Mouse (Mus musculus): ENCODE data around the gene Castor2. TPM values are rescaled to one million over a fixed set of nuclear protein-coding genes. Genes with fewer than 3 reads are reported as not detected.

The Castor2 gene
- polyA plus RNA-seq, 1 experiment from 2014 or later = 5.1 TPM

DNA sequence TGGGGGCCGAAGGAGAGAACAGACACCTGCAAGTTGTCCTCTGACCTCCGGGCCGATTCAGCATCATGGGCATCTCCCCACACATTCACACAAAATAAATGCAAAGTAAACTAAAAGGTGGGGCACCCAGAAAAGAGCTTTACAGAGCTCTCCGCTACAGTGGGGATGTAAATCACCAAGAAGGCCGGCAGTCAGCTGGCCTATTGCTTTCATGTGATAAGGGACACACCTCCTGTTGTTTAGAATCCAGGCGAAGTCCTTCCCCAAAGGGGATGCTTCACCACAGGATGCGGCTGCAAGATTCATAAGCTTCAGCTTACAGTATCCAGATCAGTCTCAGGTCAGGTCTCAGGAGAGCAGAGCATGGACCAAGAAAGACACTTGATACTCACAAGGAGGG is 79.0 kb downstream of the Castor2 start:
- WGBS = 68% methylated on average over 7 of the region's 7 CpGs
- H3K4me1 ChIP-seq = peaks cover 26% of the 10 kb centered on the region
- H3K27ac ChIP-seq = no peak overlapping the region
- DNase-seq (ENCODE audit: low spot score) = no peak
- no peaks in the 10 kb centered on the region for H3K9me3 ChIP-seq
- H3K27me3 ChIP-seq (ENCODE audit: insufficient read depth, poor library complexity, severe bottlenecking) = 0 out of 2 replicates have a peak, but pooled peaks cover 5% of the 10 kb centered on the region
- H3K4me3 ChIP-seq = no peak overlapping the region
- peaks cover 6% of the 10 kb centered on the region for H3K36me3 ChIP-seq

DNA sequence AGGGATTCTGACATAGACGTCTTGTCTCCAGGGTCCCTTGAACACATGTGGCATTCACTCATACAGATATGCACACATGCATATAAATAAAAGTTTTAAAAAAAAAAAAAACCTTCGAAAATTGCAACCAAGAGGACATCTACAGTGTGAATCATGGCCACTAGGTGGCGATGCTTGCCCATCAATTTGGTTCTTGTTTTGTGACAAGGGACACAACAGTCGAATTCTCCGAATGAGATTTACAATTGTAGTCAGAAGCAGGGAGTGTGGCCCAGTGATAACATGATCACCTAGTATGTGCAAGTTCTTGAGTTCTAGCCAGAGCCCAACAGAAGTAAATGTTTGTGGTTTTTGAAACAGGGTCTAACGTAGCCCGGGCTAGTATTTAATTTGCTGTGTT is 80.4 kb downstream of the Castor2 start:
- WGBS = 31% methylated on average over 7 of the region's 7 CpGs

DNA sequence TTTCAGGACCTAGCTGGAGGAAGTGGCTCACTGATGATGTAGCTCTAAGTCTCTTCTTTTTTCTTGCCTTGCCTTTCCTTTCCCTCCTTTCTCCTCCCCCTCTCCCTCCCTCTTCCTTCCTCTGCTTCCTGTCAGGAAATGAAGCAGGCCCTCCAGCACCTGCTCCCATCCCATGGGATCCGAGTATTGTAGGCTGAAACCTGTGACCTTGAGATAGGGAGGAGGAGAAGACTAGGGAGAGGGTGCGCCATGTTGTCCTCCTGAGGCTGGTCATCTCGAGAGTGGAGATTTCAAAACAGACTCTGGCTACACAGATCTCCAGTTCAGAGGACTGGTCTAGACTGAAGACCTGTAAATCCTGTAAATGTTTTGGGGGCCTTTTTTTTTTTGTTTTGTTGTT is 82.7 kb downstream of the Castor2 start:
- H3K4me1 ChIP-seq = peaks cover 17% of the 10 kb centered on the region; the same call in 1 of the 2 replicates
- H3K27me3 ChIP-seq (ENCODE audit: insufficient read depth, poor library complexity, severe bottlenecking) = 0 out of 2 replicates have a peak, but pooled peaks cover 5% of the 10 kb centered on the region
- no peak overlapping the region for H3K27ac ChIP-seq
- no peaks in the 10 kb centered on the region for H3K36me3 ChIP-seq
- H3K4me3 ChIP-seq = no peak overlapping the region
- no peaks in the 10 kb centered on the region for H3K9me3 ChIP-seq
- 53% methylated on average over 3 of the region's 3 CpGs for WGBS
- no peak for DNase-seq (ENCODE audit: low spot score)

More for the DNA sequence above, 80.4 kb downstream of the Castor2 start:
- H3K4me1 ChIP-seq = peaks cover 30% of the 10 kb centered on the region
- DNase-seq (ENCODE audit: low spot score) = peak; percentile 85
- no peak overlapping the region for H3K27ac ChIP-seq
- 0 out of 2 replicates have a peak, but pooled peaks cover 5% of the 10 kb centered on the region for H3K27me3 ChIP-seq (ENCODE audit: insufficient read depth, poor library complexity, severe bottlenecking)
- no peaks in the 10 kb centered on the region for H3K36me3 ChIP-seq
- no peaks in the 10 kb centered on the region for H3K9me3 ChIP-seq
- no peak overlapping the region for H3K4me3 ChIP-seq

DNA sequence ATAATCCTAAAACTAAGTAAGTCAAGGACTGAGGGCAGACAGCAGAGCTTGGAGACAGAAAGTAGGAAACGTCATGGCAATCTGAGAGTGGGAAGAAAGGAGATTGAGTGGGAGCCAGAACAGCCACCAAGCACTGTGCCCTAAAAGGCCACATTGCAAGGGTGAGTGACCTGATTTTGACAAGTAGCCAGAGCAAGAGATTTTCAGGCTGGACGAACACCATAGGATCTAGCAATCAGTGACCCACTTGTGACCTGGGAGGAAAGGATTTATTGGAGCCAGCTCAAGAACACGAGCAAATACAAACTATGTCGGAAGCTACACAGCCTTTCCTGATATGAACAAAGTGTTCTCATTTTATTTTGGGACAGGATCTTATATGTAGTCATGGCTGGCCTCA is 83.2 kb downstream of the Castor2 start:
- WGBS = 74% methylated on average over 4 of the region's 4 CpGs
- Histone ChIP-seq H3K9me3 (no peaks in the 10 kb centered on the region), H3K36me3 (no peaks in the 10 kb centered on the region), H3K4me1 (peaks cover 17% of the 10 kb centered on the region; the same call in 1 of the 2 replicates), H3K4me3 (peak overlapping the region; percentile 90), H3K27ac (peak overlapping the region; percentile 99; the same call in 1 of the 2 replicates), H3K27me3 (ENCODE audit: insufficient read depth, poor library complexity, severe bottlenecking) (0 out of 2 replicates have a peak, but pooled peaks cover 5% of the 10 kb centered on the region)
- DNase-seq (ENCODE audit: low spot score) = no peak

DNA sequence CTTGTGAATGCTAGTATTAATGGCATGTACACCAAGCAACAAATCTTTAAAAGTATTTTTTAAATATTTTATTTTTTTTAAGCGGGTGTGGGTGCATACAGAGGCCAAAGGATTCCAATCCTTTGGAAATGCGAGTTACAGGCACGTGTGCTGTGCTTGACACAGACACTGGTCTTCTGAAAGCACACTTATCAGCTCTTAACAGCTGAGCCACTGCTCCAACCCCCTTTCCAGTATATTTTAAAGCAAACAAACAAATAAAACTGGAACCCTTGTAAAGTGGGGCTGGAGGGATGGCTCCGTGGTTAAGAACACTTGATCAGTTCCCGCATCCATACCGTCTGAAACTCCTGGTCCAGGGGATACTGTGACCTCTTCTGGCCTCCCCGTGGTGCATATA is 83.7 kb downstream of the Castor2 start:
- no peaks in the 10 kb centered on the region for H3K36me3 ChIP-seq
- H3K27ac ChIP-seq = peak overlapping the region; percentile 99
- 51% methylated on average over 7 of the region's 7 CpGs for WGBS
- H3K4me3 ChIP-seq = peak overlapping the region; percentile 90
- DNase-seq (ENCODE audit: low spot score) = no peak
- H3K27me3 ChIP-seq (ENCODE audit: insufficient read depth, poor library complexity, severe bottlenecking) = 0 out of 2 replicates have a peak, but pooled peaks cover 1% of the 10 kb centered on the region
- H3K9me3 ChIP-seq = no peaks in the 10 kb centered on the region
- H3K4me1 ChIP-seq = peaks cover 17% of the 10 kb centered on the region; the same call in 1 of the 2 replicates

DNA sequence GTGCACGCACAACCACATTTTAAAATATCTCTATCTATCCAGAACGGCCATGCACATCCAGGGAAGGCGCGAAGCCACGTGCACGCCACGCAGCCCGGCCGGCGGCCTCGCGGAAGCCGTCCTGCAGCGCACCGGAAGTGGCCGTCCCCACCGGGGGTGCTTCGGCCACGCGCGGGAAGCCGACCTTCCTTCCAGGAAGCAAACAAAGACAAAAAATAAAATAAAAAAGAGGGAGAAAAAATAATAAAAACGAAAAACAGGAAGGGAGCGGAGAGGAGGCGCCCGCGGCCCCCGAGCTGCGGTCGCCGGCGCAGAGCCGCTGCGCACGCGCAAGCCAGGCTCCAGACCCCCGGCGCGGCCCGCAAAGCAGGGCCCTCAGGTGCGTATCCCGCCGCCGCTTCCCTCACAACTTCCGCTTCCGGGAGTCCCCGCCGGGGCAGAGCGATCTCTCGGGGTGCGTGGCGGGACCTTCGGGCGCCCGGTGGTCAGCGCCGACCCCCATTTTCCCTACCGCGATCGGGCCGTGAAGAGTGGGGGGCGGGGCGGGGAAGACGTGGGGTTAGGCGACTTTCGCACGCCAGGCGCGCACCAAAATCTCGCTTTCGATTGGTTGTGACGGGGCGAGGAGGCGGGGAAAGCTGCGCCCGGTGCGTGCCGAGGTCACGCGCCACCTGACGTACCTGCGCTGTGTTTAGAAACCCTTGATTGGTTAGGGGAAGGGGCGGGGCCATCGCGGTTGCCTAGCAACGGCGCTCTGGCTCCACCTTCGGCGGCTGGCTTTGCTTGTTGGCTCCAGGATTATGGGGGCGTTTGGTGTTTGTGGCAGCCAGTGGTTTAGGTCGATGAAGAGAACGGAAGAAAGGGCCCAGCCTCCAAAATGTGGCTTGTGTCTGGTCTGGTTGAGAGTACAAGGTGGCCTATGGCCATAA is 84.6 kb downstream of the Castor2 start, which contains the start of gene Gtf2ird2:
Gene Gtf2ird2 (plus strand): TSS at position 140 of the 929 bp plus-strand sequence.
- under 1% methylated on average over 92 of the region's 92 CpGs for WGBS
- peak within 1 kb of the TSS; percentile 90 for H3K4me3 ChIP-seq
- peak; percentile 99 for DNase-seq (ENCODE audit: low spot score)
- H3K9me3 ChIP-seq = no peaks in the 10 kb centered on the region
- H3K4me1 ChIP-seq = peaks cover 17% of the 10 kb centered on the region; the same call in 1 of the 2 replicates
- H3K27ac ChIP-seq = peak within 1 kb of the TSS; percentile 99
- H3K27me3 ChIP-seq (ENCODE audit: insufficient read depth, poor library complexity, severe bottlenecking) = no peaks in the 10 kb centered on the region
- no peaks in the 10 kb centered on the region for H3K36me3 ChIP-seq

DNA sequence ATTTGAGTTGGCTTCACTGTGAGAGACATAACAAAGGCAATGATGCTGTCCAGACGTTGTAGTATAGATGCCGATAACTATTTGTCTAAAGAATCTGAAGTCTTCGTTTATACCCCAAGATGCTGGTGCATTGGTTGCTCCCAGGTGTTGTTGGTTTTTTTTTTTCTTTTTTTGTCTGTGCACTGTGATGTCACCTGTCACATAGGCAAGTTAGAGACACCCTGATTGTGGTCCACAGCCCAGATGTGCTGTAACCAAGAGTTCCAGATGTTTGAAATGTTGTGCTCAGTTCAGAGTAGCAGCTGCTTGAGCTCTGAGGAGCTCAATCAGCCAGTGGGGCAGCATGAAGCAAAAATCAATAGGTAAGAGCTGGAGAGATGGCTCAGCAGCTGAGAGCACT is 86.5 kb downstream of the Castor2 start:
- Histone ChIP-seq H3K9me3 (no peaks in the 10 kb centered on the region), H3K27ac (no peak overlapping the region), H3K4me3 (no peak overlapping the region), H3K36me3 (no peaks in the 10 kb centered on the region), H3K4me1 (peaks cover 17% of the 10 kb centered on the region; the same call in 1 of the 2 replicates), H3K27me3 (ENCODE audit: insufficient read depth, poor library complexity, severe bottlenecking) (no peaks in the 10 kb centered on the region)
- WGBS = 86% methylated on average over 3 of the region's 3 CpGs
- no peak for DNase-seq (ENCODE audit: low spot score)

DNA sequence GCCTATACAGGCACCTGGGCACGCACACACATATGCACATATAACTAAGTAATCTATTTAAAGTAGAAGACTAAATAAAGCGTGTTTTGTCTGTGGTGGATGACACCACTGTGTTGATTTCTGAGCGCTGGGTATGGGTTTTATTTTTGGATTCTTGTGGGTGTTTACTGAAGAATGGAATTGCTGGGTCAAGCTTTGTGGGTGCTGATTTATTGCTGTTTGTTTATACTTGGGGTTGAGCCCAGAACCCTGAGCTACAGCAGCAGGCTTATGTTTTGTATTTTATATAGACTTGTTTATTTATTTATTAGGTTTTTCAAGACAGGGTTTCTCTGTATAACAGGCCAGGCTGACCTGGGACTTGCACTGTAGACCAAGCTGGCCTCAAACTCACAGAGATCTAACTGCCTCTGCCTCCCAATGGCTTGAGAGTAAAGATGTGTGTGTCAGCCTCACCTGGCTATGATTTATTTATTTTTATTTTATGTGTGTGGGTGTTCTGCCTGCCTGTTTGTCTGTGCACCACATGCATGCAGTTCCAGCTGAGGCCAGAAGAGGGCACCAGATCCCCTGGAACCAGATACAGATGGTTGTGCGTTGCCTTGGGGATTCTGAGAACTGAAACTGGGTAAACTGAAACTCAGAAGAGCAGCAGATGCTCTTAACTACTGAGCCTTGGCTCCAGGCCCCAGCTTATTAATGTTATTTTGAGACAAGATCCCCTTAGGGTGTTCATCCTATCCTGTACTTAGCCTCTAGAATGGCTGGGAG is 87.6 kb downstream of the Castor2 start:
- H3K27ac ChIP-seq = no peak overlapping the region
- WGBS = 70% methylated on average over 4 of the region's 4 CpGs

DNA sequence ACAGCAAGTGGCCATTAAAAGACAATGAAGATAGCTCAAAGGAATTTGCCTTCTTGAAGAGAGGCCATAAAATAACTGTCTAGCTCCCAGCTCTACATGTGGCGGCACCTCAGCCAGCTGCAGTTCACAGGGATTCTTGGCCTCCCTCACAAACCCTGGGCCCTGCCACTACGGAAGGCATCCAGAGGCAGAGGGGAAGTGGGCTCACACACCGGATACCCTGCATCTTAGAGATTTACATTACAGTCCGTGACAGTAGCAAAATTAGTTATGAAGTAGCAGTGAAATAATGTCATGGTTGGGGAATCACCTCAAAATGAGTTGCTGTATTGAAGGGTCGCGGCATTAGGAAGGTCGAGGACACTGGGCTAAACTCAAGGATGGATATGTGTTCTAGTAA is 89.1 kb downstream of the Castor2 start:
- 85% methylated on average over 7 of the region's 7 CpGs for WGBS
- Histone ChIP-seq H3K4me3 (no peak overlapping the region), H3K9me3 (no peaks in the 10 kb centered on the region), H3K27ac (no peak overlapping the region), H3K27me3 (ENCODE audit: insufficient read depth, poor library complexity, severe bottlenecking) (no peaks in the 10 kb centered on the region), H3K4me1 (peaks cover 3% of the 10 kb centered on the region; the same call in 1 of the 2 replicates), H3K36me3 (peaks cover 9% of the 10 kb centered on the region; the same call in 1 of the 2 replicates)
- no peak for DNase-seq (ENCODE audit: low spot score)

More for the DNA sequence above, 87.6 kb downstream of the Castor2 start:
- H3K4me1 ChIP-seq = peaks cover 15% of the 10 kb centered on the region; the same call in 1 of the 2 replicates
- no peak overlapping the region for H3K4me3 ChIP-seq
- H3K27me3 ChIP-seq (ENCODE audit: insufficient read depth, poor library complexity, severe bottlenecking) = no peaks in the 10 kb centered on the region
- DNase-seq (ENCODE audit: low spot score) = no peak
- H3K9me3 ChIP-seq = no peaks in the 10 kb centered on the region
- H3K36me3 ChIP-seq = no peaks in the 10 kb centered on the region

DNA sequence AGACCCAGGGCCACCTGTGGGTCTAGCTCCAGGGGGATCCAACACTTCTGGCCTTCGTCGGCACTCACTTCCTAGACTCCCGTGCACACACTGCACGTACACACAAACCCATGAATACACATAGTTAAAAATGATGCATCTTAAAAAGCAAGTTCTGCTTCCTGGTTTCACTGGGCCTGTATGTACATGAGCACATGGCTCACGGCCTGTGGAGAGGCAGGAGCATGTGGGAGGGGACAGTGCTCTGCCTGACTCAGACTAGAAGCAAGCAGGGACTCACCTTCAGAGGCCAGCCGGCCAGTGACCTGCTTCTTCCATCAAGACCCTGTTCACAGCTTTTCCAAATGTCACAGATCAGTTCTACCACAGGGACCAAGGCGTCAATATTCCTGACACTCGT is 94.2 kb downstream of the Castor2 start:
- Histone ChIP-seq H3K36me3 (peaks cover 39% of the 10 kb centered on the region), H3K4me3 (no peak overlapping the region), H3K9me3 (no peaks in the 10 kb centered on the region), H3K27ac (no peak overlapping the region), H3K27me3 (ENCODE audit: insufficient read depth, poor library complexity, severe bottlenecking) (no peaks in the 10 kb centered on the region), H3K4me1 (no peaks in the 10 kb centered on the region)
- DNase-seq (ENCODE audit: low spot score) = no peak
- WGBS = 84% methylated on average over 8 of the region's 8 CpGs

Measured in heart, embryonic 10.5 days (tissue).